Mouse (Mus musculus): ENCODE measurements at regions not wholly inside any gene's neighbourhood (a gene's known extent, or its start where the extent isn't known, plus 50 kb on each side); places are given as distances from the start of the nearest gene placed in this dataset.
"Not testable (repeated sequence)": the region's sequence is repeated elsewhere in the genome, so short reads cannot be mapped to it uniquely, and the experiment has no call there.

DNA sequence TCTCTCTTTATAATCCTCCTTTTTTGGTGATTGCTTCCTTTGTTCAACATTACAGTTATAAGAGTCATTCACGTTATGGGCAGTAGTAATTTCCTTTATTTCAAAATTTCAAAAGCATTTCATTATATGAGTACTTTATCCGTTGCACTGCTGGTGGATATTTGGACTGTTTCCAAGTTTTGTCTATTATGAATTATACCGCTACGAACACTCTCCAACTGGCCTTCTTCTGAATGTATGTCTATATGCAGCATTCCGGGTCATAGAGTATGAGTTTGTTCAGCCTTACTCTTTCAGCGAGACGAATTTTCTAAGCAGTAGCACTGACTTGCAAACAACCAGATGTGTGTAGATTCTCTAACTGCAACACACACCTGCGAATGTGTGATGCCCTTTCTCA, 57.8 kb downstream of the Dusp6 start:
- no peak for DNase-seq (ENCODE audit: low read depth)

DNA sequence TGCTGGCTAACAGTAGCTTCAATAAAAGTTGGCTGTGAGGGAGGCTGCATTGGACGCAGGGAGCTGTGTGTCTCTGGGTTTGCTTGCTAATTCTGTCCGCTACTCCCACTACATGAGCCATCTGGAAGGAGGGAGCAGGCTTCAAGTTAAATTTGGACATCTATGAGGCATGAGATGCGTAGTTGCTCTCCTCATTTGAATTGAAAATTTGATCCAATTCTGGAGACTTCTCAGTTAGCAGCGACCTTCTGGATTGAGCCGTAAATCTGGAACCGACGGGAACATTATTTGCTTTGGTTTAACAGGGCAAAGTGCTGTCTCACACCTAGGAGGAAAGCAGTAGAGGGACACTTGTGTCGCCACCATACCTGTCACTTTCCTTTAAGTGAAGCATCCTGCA, 60.3 kb downstream of the Dusp6 start:
- DNase-seq (ENCODE audit: low read depth), result no peak

DNA sequence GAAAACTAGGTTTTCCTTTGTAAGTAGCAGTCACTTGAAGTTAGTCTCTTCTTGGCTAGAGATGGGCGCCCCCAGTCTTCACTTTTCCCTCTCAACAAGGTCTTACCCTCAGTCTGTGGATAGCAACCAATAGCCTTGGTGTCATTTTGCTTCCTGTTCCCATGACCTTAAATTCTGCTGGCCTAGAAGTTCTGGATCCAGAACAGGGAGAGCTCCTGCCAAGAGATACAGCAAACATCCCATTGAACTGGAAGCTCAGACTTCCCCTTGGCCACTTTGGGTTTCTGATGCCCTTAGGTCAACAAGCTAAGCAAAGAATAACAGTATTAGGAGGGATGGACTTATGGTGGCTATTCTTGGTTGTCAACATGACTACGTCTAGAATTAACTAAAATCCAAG, 64.5 kb downstream of the Dusp6 start:
- DNase-seq (ENCODE audit: low read depth), result no peak

DNA sequence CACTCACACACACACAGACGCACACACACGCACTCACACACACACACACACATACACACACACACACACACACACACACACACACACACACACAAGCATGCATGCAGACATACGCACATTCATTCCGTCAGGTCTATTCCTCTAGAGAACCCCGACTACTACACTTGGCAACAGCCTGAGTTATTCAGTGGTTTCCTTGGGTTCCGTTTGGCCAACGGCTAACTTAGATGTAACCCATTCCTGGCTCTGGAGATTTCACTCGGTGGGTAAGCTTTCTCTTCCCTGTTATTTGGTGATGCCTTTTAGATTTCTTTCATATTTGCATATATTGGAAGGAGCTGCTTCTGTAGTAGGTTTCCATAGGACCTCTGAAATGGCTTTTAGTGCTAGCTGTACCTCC, 65.5 kb downstream of the Dusp6 start:
- DNase-seq (ENCODE audit: low read depth), result no peak

DNA sequence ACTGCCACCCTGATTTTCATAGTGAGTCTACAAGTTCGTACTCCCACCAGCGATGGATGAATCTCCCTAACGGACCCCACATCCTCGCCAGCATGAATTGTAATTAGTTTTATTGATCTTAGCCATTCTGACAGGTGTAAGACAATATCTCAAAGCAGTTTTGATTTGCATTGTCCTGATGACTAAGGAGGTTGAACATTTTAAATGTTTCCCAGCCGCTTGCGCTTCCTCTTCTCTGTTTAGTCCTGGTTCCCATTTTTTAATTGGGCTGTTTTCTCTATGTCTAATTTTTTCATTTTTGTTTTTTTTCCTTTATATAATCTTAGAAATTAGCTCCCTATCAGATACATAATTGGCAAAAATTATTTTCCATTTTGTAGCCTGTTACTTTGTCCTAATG, 66.4 kb downstream of the Dusp6 start:
- no peak for DNase-seq (ENCODE audit: low read depth)

DNA sequence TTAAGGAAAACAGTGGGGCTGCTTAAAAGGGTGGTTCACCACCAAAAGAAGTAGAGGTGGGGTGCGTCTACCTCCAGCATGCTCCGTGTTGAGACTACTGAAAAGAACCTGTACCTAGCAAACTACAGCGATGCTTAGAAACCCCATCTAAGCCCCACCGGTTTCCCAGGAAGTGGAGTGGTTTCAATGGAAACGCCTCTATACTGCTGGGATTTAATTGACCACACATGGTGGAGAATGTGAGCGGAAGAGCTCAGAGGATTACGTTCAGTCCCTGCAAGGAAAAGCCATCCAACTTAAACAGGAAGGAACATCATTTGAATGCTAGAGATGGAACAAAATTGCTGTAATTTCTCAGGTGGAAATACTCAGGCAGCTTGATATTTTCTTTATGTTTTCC, 67.5 kb downstream of the Dusp6 start:
- no peak for DNase-seq (ENCODE audit: low read depth)

DNA sequence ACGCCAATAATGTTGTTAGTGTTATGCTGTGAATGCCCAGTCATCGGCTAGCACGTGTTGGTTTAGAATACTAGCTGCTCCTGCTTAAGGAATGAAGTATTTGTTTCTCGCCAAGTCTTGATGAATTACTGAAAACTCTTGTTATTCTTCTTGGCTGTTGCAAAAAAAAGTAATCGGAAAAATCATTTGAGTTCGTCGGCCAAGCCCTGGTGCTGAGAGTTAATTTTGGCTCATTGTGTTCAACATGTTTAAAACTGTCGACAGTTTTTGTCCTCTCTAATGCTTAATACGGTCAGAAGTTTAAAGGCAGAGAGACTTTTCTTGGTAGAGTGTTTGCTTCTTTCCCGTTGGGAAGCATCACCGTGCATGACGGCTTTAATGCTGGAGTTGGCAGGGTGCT, 68.8 kb downstream of the Dusp6 start:
- peak; percentile 46 for DNase-seq (ENCODE audit: low read depth)

DNA sequence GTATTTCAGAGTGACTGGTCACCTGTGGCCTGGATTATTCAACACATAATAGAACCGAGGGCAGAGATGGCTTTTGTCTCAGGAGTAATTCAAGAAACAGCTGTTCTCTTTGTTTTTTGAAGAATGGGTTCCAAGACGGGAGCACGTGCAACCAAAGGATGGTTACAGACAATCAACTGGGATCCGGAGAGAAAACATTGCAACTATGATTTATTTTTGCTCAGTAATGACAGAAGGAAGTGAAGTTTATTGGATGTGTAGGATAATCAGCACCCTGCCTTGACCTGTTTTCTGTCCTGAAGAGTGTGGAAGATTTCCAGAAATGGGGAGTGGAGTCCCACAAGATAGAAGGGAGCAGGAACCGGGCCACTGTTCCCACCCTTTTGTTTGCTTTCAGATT, 70.8 kb downstream of the Dusp6 start:
- no peak for DNase-seq (ENCODE audit: low read depth)

DNA sequence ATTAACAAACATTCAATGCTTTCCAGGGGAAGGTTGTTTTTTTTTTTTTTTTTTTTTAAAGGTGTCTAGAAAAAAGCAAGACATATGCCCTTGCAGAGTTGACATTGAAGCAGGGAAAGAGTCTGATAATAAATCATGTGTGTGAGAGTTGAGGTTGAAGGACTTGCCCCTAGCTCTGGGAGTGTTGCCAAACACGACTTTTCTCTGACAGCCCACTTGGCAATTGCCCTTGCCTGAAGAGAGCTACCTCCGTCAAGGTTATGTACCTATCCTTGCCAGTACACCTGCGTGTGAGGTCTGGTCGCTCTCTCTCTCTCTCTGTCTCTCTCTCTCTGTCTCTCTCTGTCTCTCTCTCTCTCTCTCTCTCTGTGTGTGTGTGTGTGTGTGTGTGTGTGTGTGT, 73.1 kb downstream of the Dusp6 start:
- no peak for DNase-seq (ENCODE audit: low read depth)

DNA sequence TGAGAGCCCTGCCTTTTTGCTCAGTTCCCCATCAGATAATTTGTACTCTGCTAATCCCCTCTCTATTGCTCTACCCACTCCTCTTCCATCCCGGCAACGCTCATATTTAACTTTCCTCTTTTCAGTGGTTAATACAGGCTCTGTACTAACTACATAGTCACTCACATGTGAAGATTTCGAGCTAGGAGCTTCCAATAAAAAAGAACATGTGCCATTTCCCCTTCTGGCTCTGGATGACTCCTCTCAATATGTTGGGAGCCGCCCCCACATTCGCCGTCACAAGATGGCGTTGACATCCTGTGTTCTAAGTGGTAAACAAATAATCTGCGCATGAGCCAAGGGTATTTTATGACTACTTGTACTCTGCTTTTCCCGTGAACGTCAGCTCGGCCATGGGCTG, 75.8 kb downstream of the Dusp6 start:
- DNase-seq (ENCODE audit: low read depth), result not testable (repeated sequence)

DNA sequence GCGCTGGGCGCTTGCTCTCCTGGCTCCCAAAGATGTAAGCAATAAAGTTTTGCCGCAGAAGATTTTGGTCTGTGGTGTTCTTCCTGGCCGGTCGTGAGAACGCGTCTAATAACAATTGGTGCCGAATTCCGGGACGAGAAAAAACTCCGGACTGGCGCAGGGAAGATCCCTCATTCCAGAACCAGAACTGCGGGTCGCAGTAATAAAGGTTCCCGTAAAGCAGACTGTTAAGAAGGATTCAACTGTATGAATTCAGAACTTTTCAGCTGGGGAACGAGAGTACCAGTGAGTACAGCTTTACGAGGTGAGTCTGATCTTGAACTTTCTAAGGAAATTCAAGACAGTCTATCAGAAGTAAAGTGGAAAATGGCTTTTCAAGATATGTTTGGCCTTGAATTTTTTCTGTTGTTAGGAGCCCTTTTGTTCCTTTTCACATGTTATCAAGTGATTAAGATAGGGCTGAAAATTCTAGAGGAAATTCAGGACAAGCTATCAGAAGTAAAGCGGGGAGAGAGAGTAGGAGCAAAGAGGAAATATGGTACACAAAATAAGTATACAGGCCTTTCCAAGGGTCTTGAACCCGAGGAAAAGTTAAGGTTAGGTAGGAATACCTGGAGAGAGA, 76.4 kb downstream of the Dusp6 start:
- DNase-seq (ENCODE audit: low read depth), result not testable (repeated sequence)

DNA sequence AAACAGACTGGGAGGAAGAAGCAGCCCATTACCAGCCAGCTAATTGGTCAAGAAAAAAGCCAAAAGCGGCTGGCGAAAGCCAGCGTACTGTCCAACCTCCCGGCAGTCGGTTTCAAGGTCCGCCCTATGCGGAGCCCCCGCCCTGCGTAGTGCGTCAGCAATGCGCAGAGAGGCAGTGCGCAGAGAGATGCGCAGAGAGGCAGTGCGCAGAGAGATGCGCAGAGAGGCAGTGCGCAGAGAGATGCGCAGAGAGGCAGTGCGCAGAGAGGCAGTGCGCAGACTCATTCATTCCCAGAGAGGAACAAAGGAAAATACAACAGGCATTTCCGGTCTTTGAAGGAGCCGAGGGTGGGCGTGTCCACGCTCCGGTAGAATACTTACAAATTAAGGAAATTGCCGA, 77.0 kb downstream of the Dusp6 start:
- DNase-seq (ENCODE audit: low read depth), result not testable (repeated sequence)

DNA sequence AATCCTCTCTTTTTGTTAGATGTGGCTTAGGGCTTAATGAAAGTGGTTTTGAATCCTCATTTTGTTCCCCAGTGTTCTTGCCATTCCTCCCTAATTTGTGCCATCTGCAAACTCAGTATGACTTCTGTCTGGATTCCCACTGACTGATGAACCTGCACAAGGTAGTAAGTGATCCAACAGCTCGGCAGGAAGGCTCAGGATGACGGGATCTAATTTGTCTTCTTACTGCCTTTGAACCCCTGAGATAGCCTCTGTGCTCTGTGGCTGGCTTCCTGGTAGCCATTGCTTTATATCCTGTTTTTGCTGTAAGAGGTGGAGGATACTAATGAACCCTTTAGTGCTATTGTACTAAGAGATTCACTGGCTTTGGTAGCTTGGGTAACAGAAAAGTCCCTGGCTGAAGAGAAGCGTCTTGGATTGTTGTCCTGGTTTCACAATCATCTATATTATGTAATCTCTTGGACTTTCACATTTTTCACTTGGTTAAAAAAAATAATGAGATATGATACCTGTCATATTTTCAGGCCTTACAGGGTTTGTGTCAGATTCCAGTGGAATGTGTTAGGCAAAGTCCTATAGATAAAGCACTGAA, 86.2 kb downstream of the Dusp6 start:
- no peak for DNase-seq (ENCODE audit: low read depth)

DNA sequence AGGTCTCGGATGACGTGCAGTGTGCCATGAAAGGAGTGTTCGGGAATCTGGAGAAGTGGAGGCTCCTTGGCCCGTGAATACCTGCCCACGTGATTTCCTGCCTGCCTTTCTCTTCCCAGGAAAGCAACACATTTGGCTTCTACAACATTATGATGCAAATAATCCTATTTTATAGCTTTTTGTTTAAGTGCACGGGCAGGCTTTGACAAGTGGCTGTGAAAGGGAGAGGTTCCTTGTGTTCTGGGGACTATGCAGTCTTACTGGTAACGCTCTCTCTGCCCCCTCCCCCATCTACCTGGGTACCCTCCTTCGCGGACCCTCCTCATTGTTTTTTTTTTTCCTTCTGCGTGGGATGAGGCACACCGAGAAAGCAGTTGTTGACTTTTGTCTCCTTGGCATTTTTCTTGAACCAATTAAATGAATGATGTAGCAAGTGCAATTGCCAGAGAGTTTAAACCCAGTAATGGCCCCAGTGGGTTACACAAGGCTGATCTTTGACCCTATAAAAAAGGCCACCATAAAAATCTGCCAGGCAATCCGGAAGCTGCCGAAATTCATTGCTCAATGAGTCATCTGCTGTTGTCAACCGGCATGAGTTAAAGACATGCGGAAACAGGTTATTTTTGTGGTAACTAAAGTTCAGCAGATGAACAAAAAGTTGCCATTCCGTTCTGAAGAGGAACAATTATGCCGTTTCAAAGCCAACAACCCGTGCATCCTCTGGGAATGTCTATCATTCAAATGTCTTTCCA, 90.7 kb downstream of the Dusp6 start:
- no peak for DNase-seq (ENCODE audit: low read depth)

DNA sequence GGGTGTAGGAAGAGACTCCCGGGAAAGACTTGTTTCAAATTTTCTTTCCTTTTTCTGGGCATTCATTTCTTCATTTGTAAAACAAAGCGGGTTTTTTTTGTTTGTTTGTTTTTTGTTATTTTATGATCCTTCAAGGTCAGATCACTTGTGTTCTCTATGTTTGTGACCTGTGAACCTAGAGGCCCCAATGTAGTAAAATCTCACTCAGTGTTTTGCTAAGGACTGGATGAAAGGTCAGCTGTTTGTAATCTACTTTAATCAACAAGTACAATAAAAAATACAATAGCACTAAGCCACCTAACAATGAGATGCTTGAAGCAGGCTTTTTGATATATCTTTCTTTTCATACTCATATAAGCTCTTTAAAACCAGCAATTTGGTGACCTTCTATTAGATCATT, 91.3 kb downstream of the Dusp6 start:
- no peak for DNase-seq (ENCODE audit: low read depth)

DNA sequence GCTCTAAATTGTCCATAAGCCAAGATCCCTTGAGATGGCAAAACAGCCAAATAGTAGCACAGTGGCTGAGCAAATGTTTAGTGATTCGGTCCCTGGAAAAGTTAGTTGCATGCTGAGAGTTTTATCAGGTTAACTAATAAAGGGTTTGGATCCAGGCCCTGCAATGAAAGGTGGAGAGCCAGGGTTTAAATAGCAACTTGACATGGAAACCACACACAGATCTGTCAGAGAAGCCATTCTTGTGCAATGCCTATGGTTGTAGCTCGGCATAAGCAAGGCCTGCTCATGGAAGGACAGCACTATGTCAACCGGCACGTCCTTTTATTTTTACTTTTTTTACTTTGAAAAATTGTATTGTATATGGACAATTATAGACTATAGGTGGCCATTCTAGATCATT, 92.3 kb downstream of the Dusp6 start:
- DNase-seq (ENCODE audit: low read depth), result no peak

DNA sequence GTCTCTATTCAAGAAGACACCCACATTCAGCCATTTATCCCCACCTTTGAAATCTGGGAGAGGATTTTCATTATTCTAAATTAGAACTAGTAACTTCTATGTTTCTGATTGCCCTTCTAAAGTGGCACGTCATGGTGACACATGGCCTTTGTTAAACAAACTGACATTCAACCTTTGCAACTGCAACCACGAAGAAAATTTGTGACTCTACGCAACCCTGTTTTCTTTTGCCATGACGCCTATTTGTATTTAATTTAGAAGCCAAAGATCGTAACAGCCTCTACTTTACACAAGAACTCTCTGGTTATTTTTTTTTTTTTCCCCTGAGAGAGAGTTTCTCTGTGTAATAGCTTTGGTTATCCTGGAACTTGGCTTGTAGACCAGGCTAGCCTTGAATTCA, 93.2 kb downstream of the Dusp6 start:
- no peak for DNase-seq (ENCODE audit: low read depth)

DNA sequence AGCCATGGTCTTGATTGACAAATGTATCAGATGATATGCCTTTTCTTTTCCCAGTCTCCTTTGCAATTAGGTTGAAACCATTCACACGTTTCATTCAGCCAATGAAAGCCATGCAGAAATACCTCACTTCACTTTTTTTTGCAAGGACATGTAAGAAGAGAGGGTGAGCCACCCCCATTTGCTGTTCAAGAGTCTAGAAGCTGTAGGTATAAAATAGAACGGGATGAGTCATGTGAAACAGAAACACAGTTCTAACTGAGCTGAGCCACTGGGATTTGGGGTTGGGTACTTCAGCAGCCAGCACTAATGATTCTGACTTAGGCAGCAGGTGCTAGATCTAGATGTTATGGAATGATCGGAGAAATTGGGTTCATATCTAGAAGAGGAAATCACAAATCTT, 93.9 kb downstream of the Dusp6 start:
- DNase-seq (ENCODE audit: low read depth), result no peak

DNA sequence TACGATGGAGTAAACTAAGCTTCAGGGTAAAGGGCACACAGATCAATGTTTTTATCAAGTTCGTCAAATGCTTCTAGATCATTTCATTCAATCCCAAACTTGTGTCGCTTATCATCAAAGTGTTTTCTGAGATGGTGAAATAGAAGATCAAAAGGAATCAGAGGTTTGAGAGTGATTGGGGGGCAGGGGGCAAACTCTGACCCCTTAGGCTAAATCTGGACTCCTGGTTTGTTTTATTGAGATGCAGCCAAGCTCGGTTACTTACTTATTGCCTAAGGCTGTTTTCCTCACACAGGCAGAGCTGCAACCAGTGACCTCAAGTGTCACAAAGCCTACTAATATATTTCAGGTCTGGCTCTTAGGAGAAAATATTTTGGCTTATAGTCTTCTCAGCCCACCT, 94.3 kb downstream of the Dusp6 start:
- DNase-seq (ENCODE audit: low read depth), result no peak

DNA sequence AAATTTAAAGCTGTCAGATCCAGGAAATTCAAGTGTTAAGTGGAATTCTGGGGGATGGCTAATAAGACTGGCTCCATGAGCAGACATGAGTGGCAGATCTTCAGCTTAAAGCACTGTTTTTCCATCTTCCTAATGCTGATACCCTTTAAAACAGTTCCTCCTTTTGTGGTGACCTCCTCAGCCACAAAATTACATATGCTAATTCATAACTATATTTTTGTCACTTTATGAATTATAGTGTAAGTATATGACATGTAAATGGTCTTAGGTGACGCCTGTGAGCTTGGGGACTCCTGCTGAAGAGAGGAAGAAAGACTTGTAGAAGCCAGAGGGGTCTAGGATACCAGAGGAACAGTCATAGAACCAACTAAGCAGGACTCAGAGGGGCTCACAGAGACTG, 95.2 kb downstream of the Dusp6 start:
- no peak for DNase-seq (ENCODE audit: low read depth)

DNA sequence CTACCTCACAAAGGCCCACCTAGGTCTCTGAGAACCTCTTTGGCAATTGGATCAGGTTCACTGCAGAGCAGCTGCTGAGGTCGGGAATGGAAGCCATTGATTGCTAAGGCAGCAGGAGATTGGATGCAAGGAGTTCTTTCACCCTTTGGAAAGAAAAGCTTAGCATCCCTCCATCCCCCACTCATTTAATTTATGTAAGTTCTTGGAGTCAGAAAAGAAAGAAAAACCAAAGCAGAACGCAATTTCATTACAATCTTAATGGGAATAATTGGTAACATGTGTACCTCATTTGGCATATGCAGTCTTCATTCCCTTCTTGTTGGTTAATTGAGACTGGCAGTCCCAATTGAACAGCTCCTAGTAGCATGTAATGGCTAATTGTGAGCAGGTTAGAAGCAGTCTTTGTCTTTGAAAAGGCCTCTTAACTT, 96.4 kb downstream of the Dusp6 start:
- no peak for DNase-seq (ENCODE audit: low read depth)

DNA sequence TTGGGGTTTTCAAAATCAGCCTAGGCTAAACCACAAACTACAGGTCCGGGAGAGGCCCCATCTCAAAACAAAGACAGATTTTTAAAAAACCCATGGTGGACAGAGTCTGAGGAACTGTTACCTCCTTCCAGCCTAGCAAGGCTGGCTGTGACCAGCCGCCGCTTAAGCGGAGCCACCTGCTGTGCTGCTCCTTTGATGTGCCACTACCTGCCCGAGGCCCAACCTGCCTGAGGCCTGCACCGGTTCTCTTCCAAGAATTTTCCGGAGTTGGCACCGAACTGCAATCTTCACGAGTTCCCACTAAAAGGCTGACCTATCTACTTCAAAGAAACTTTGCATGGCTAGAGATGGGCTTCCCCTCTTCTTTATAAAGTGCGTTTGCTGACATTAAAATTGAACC, 97.6 kb downstream of the Dusp6 start:
- not testable (repeated sequence) for DNase-seq (ENCODE audit: low read depth)

DNA sequence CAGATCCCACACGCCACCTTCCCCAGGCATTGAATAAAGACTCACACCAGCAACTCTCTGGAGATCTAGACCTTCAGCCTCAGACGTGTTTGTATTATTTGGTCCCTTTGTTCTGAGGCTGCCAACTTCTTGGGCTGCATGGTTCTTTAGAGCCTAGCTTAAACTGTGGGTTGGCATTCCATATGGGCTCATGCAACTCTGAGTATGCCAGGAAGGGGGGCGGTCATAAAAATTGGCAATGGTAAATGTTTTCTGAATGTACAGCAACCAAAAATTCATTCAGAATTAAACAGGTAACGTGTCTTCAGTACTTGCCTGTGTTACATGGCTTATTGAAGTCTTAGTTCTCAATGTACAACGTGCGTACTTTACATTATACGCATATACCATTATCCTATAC, 103.1 kb downstream of the Dusp6 start:
- no peak for DNase-seq (ENCODE audit: low read depth)

DNA sequence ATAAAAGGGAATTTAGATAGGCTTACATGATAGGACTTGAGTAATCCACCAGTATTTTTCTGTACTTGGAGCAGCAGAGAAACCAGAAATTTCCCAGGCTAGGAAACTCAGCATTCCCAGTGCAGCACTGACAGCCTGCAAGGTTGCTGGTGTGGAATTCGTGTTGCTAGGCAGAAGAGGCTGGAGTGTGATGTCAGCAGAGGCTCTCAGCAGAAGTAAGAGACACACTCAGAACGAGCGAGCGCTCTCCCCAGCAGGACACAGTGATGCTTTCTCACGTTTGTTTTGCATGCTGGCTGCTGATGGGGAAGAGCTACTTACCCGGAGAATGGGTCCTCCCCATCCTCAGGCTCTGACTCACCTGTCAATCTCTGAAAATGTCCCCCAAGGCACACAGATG, 104.7 kb downstream of the Dusp6 start:
- DNase-seq (ENCODE audit: low read depth), result no peak

Data from fibroblast of lung, adult 2 months (primary cell).